Mouse (Mus musculus): ENCODE measurements around the gene Fam161a. TPM values are rescaled to one million over a fixed set of nuclear protein-coding genes. Genes with fewer than 3 reads are reported as not detected.

Fam161a gene
- polyA plus RNA-seq (2012; rRNA removed; ENCODE audit: low replicate concordance) = 3.3 and 3.4 TPM in 2 replicates

DNA sequence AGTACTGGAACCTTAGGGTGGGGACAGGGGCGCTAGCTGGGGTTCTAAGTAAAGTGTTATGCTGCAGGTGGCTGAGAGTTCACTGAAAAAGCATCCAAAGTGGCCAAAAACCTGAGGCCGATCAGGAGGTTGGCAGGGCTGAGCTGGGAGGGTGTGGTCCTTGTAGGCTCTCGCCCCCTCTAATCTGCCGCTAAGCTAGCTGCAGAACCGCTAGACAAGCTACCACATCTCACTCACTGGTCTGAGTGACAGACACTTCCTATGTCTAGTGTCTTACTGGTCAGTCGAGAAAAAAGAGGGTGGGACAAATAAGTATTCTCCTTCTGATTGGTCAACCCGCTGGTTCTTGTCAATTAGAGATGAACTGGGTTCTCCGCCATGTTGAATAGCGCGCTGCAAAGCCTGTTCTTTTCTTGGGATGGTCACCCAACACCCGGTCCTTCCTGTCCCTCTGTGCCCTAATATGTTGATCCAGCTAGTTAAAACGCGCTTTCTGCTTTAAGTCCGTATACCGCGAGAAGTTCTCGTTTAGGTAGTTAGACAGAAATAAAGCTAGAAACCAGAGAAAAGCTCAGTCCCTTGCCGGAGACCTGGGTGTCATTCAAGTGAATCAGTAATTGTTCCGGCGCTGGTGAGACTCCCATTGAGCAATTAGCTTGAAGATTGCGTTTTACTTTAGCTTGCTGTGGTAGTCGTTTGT is at the start of gene Fam161a:
Gene Fam161a, plus strand, starts transcription at position 51 of the 700 bp plus-strand sequence.

DNA sequence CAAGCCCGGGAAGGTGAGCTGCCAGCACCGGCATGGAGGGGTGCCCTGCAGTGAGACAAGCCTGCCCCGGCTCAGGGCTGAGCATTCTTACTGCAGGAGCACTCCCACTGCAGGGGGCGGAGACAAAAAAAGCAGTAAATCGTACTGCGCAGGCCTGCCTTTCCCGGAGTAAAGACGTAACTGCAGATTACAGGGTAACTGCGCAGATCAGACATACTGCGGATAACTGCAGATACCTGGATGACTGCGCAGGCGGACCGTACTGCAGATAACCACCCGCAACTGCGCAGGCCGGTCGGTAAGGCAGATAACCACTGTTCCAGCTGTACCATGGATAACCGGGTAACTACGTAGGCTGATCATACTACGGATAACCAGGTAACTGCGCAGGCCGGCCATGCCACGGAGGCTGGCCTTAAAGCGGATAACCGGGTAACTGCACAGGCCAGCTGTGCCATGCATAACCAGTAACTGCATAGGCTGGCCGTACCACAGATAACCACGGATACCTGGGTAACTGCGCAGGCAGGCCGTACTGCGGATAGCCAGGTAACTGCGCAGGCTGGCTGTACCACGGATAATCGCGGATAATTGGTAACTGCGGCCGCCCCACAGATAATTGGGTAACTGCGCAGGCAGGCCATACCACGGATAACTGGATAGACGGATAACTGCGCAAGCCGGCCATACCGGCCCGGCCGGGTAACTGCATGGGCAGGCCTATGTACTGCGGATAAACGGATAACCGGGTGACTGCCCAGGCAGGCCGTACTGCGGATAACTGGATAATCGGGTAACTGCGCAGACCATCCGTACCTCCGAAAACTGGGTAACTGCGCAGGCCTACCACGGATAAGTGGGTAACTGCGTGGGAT is 35.3 kb upstream of the Fam161a start, which contains the start of gene Zrsr1:
Gene Zrsr1, plus strand, starts transcription at position 171 of the 875 bp plus-strand sequence.

DNA sequence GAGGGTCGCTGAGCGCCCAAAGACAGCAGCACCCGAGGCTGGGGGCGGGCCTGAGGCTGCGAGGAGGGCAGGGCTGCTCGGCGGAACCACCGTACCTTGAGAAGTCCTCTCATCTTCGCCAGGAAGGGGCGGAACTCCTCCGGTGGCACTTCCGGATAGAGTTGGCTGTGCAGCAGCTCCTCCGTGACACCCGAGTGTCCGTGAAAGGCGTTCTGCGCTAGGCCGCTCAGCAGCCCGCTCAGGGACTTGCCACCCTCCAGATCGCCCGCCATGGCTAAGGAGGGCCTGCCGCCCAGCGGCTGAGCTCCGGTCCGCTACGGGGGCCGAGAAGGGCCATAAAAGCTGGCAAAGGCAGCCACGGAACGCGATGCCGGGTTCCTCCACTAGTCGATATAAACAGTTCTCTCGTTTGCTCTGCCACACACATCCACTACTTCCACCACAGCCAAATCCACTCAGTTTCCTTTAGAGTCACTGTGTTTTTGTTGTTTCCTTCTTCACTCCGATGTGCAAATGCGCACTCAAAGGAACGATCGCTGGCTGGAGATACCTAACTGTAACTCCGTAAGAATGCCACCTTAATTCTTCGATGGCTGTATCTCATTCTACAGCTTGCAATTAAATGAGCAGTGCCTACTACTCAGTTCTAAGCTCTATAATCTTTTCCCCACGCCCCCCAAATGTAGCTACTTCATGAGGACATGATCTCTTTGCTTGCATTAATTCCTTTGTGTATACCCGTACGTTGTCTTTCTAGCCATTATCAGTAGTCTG is 25.2 kb upstream of the Fam161a start, which contains the start of the genes Gm28048 and Commd1:
Gene Gm28048, minus strand, starts transcription at position 107 of the 774 bp plus-strand sequence.
Gene Commd1, minus strand, starts transcription at position 399 of the 774 bp plus-strand sequence.

DNA sequence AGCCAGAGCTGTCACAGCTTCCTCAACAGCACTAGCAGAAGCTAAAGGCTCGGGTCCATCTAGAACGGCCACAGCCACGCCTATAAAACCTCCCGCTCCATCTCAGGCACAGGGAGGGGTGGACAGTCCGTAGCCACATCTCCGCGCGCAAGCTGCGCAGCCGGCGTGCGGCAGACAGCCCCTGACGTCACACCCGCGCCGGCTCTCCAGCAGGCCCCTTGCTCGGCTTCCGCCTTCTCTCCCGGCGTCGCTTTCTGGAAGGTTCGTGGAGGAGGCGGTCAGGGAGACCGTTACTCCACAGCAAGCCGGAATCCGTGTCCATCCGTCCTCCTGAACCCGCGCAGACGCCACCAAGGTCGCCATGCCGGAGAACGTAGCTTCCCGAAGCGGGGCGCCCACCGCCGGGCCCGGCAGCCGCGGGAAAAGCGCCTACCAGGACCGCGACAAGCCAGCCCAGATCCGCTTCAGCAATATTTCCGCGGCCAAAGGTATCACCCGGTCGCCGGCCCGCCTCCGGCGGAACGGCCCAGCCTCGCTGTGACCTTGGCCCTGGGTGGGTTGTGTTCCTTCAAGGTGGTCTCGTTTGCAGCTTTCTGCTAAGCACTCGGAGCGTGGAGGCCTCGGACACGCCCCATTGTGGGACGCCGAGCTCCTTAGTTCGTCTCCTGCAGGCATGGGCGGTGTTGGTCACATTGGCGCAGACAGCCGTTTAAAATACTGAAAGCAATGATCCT is 16.8 kb upstream of the Fam161a start, which contains the start of gene Cct4:
Gene Cct4, plus strand, starts transcription at position 127 of the 734 bp plus-strand sequence.

Other genes starting within 250 kb of the Fam161a start
- 3.6 and 18.6 TPM in 2 replicates for gene B3gnt2, start 146.6 kb upstream of the Fam161a start, polyA plus RNA-seq (2012; rRNA removed; ENCODE audit: low replicate concordance)
- 5.7 and 6.1 TPM in 2 replicates for gene Zrsr1, start 35.5 kb upstream of the Fam161a start, polyA plus RNA-seq (2012; rRNA removed; ENCODE audit: low replicate concordance)
- gene Gm28048, start 25.4 kb upstream of the Fam161a start, polyA plus RNA-seq (2012; rRNA removed; ENCODE audit: low replicate concordance) = 3.2 TPM in 1 of 2 replicates, not detected in the other
- 20.8 and 22.9 TPM in 2 replicates for gene Commd1, start 25.1 kb upstream of the Fam161a start, polyA plus RNA-seq (2012; rRNA removed; ENCODE audit: low replicate concordance)
- 68.9 and 252 TPM in 2 replicates for gene Cct4, start 17.0 kb upstream of the Fam161a start, polyA plus RNA-seq (2012; rRNA removed; ENCODE audit: low replicate concordance)
- 6.2 and 10.2 TPM in 2 replicates for gene Xpo1, start 248.5 kb downstream of the Fam161a start, polyA plus RNA-seq (2012; rRNA removed; ENCODE audit: low replicate concordance)